Mouse (Mus musculus) stomach, embryonic 15.5 days (tissue): ENCODE results near the gene Kctd11. TPM values are rescaled to one million over a fixed set of nuclear protein-coding genes. Genes with fewer than 3 reads are reported as not detected.

Experiments
- ATAC-seq: fragments of 200-750 bp; cut with Nextera tagmentation; 2 replicates; pipeline ENCODE4 v1.8.0; 2017; ENCODE audit warnings: low read depth, moderate number of reproducible peaks, moderate TSS enrichment; ENCODE audit not compliant: insufficient read depth, low FRiP score
- H3K27ac ChIP-seq: fragments of 300-500 bp; sonication (generic); 2 replicates; pipeline ENCODE4 v1.5.1; 2015; ENCODE audit warnings: mild to moderate bottlenecking, inconsistent platforms
- H3K27me3 ChIP-seq: fragments of 300-500 bp; sonication (generic); replicated peaks from 2 replicates; pipeline ENCODE4 v1.6.1; 2015; ENCODE audit warnings: inconsistent platforms
- H3K36me3 ChIP-seq: fragments of 300-500 bp; sonication (generic); 2 replicates; pipeline ENCODE4 v1.6.1; 2015; ENCODE audit warnings: inconsistent platforms
- H3K4me1 ChIP-seq: fragments of 300-500 bp; sonication (generic); 2 replicates; pipeline ENCODE4 v1.6.1; 2015; ENCODE audit warnings: inconsistent platforms
- H3K4me2 ChIP-seq: fragments of 300-500 bp; sonication (generic); 2 replicates; pipeline ENCODE4 v1.6.1; 2015; ENCODE audit warnings: mild to moderate bottlenecking, inconsistent platforms
- H3K4me3 ChIP-seq: fragments of 300-500 bp; sonication (generic); replicated peaks from 2 replicates; pipeline ENCODE4 v1.5.1; 2015; ENCODE audit warnings: inconsistent platforms
- H3K9ac ChIP-seq: fragments of 300-500 bp; sonication (generic); 2 replicates; pipeline ENCODE4 v1.6.1; 2015; ENCODE audit warnings: inconsistent platforms
- H3K9me3 ChIP-seq: fragments of 300-500 bp; sonication (generic); 2 replicates; pipeline ENCODE4 v1.6.1; 2016; ENCODE audit warnings: inconsistent platforms
- WGBS: fragments of 180-500 bp; shearing (Covaris S2); methylation state at CpG from one replicate; pipeline ENCODE4 v1.1.7; 2015; 5-methylcytosine and 5-hydroxymethylcytosine counted together
- microRNA-seq: library from miRNA; unstranded; fragments of <30 nt; microRNA quantifications from one replicate; pipeline ENCODE4, GENCODE M21; 2016
- polyA plus RNA-seq: library from polyadenylated mRNA; unstranded; fragments of >200 nt; fragmentation: Nextera tagmentation; extraction: Ambion mirVana; gene quantifications from 2 replicates; pipeline ENCODE4 v1.2.1, GENCODE M21; 2015

The Kctd11 gene
- polyA plus RNA-seq, 1 experiment from 2014 or later, result 9.2 TPM

DNA sequence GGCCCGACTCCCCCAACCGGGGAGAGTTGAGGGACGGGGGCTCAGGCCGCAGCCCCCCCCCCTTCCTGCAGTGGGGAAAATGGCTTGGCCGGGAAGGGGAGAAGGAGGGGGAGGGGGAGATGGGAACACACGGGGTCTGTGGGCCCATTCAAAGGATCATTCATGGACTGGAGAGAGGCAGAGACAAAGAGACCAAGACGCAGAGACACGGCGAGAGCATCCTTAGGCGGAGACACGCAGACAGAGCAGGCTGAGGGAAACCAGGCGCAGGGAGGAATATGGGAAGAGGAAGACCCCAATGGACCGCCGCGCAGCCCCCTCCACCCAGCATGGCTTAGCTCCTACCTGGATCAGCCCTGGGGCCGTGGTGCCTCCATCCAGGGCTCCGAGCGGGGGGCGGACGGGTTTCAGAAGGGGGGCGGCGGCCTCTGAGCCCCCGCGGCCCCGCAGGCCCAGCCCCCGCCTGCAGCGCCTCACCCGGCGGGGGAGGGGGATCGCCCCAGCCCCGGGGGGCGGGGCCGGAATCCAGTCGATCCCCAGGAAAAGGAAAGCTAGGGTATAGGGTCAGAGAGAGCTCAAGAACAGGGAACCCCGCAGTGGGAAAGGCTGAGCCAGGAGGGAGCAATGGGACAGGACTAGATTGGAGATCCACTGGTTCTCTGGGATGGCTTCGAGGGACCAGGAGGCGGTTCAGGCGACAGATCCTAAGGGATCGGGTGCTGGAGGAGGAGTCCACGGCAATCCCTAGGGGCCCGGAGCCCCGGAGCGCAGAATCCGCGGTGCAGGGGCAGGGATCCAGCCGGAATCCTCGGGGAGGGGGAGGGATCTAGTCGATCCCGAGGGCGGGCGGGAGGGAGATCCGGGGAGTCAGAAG is 44.3 kb downstream of the Kctd11 start:
- Histone ChIP-seq H3K27me3 (peaks cover 3% of the 10 kb centered on the region; the same call in 1 of the 2 replicates), H3K9me3 (no peaks in the 10 kb centered on the region), H3K4me2 (peak overlapping the region; percentile 91), H3K9ac (peak overlapping the region; percentile 62), H3K4me3 (peak overlapping the region; percentile 77), H3K4me1 (peaks cover 37% of the 10 kb centered on the region), H3K36me3 (no peaks in the 10 kb centered on the region), H3K27ac (peak overlapping the region; percentile 91)
- ATAC-seq, result no peak
- WGBS, result 2% methylated on average over 40 of the region's 52 CpGs

DNA sequence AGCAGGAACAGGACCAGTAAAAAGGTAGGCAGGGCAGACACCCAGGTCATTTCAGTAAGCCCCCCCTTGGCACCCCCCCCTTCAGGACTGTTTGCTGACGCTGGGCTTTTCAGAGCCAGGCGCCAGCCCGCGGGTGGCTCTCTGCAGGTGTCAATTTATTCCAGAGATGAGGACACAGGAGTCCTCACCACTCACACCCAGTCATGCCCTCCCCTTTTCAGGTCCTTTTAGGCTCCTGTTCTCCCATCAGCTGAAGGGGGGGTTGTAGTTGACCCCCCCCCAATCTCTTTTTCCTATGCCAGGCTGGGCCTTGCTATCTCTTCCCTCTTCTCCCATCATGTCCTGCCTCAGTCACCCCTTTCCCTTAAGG is 45.3 kb downstream of the Kctd11 start:
- H3K9me3 ChIP-seq, result no peaks in the 10 kb centered on the region
- 28% methylated on average over 4 of the region's 4 CpGs for WGBS
- peak overlapping the region; percentile 77 for H3K4me3 ChIP-seq
- no peak for ATAC-seq
- no peaks in the 10 kb centered on the region for H3K36me3 ChIP-seq
- no peak overlapping the region for H3K27ac ChIP-seq
- peaks cover 37% of the 10 kb centered on the region for H3K4me1 ChIP-seq
- peak overlapping the region; percentile 91 for H3K4me2 ChIP-seq
- no peak overlapping the region for H3K9ac ChIP-seq
- peaks cover 3% of the 10 kb centered on the region; the same call in 1 of the 2 replicates for H3K27me3 ChIP-seq

DNA sequence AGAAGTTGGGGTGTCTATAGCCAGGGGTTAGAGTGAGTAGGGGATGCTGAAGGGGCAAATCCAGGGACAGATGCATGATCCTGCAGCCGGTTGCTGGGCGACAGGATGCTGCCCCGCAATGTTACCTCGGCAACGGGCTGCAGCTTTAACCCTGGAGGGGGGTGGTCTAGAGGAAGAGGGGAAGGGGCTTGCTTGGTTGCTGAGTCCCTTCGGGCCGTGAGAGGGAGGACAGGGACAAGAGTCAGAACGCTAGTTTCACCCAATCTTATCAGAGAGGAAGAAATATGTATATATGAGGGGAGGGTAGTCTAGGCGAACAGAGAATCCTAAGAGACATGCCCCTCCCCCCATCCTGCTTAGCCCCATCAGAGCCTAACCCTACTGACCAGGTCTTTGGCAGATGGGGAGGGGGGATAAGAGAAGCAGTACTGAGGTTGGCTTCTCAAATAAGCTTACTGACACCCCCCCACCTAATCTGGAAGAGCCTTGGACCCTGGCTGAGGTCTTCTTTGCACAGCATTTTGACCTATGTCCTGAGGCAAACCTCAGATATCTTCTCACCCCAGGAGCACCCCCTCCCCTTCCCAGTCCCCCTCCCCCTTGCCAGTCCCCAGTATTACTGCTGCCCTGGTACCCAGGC is 45.8 kb downstream of the Kctd11 start:
- Histone ChIP-seq H3K27ac (no peak overlapping the region), H3K4me2 (peak overlapping the region; percentile 91), H3K36me3 (no peaks in the 10 kb centered on the region), H3K9ac (no peak overlapping the region), H3K9me3 (no peaks in the 10 kb centered on the region), H3K4me1 (peaks cover 37% of the 10 kb centered on the region), H3K4me3 (peak overlapping the region; percentile 77), H3K27me3 (peaks cover 3% of the 10 kb centered on the region; the same call in 1 of the 2 replicates)
- no peak for ATAC-seq
- 23% methylated on average over 9 of the region's 9 CpGs for WGBS

DNA sequence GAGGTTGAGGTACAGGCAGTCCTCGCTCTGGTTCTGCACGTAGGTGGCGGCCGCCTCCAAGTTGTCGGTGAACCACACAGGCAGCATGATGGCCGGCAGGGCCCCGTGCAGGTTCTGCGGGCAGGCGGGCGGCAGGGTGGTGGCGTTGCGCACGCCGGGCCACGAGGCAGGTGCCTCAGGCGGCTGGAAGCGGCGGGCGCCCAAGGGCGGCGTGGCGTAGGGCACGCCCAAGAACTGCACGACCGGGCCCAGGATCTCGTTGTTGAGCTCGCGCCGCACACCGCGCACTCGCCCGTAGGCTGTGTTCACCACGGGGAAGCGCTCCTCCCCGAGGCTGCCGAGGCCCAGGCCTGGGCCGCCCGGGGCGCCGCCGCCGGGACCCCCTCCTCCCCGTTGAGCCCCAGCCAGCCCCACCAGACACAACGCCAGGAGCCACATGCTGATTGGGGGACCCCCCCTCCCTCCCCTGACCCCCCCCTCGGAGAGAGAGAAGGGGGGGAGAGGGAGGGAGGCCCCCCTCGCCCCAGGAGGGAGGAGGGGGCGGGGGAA is 47.1 kb downstream of the Kctd11 start:
- Histone ChIP-seq H3K4me1 (peaks cover 36% of the 10 kb centered on the region), H3K36me3 (no peaks in the 10 kb centered on the region), H3K27ac (no peak overlapping the region), H3K4me2 (peak overlapping the region; percentile 91), H3K9ac (0 out of 2 replicates have a peak overlapping the region, but pooled peaks have one; percentile 0), H3K9me3 (no peaks in the 10 kb centered on the region), H3K4me3 (peak overlapping the region; percentile 41), H3K27me3 (peaks cover 3% of the 10 kb centered on the region; the same call in 1 of the 2 replicates)
- WGBS, result 8% methylated on average over 42 of the region's 48 CpGs
- ATAC-seq, result no peak

DNA sequence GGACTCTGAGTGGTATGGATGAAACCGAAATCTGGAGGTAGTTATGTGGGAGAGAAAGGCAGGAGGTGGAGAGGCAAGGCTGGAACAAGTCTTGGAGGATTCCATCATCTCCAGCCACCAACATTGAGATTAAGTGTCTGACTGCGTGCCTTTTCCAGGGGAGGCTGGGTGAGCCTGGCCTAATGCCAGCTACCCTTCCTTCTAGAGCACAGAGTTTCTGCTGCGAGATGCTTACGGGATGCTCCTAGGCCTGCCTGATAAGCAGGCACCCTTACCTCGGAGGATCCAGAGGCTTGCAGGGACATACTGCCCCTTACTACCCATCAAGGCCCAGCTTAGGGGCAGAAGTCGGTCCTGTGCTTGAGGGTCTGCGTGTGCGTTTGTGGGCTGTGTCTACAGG is 47.7 kb downstream of the Kctd11 start:
- WGBS, result 60% methylated on average over 8 of the region's 8 CpGs
- peak overlapping the region; percentile 41 for H3K4me3 ChIP-seq
- peaks cover 33% of the 10 kb centered on the region for H3K4me1 ChIP-seq
- 0 out of 2 replicates have a peak overlapping the region, but pooled peaks have one; percentile 0 for H3K9ac ChIP-seq
- peak overlapping the region; percentile 91 for H3K4me2 ChIP-seq
- H3K9me3 ChIP-seq, result no peaks in the 10 kb centered on the region
- H3K27ac ChIP-seq, result no peak overlapping the region
- H3K27me3 ChIP-seq, result peaks cover 3% of the 10 kb centered on the region; the same call in 1 of the 2 replicates
- H3K36me3 ChIP-seq, result no peaks in the 10 kb centered on the region
- ATAC-seq, result no peak

DNA sequence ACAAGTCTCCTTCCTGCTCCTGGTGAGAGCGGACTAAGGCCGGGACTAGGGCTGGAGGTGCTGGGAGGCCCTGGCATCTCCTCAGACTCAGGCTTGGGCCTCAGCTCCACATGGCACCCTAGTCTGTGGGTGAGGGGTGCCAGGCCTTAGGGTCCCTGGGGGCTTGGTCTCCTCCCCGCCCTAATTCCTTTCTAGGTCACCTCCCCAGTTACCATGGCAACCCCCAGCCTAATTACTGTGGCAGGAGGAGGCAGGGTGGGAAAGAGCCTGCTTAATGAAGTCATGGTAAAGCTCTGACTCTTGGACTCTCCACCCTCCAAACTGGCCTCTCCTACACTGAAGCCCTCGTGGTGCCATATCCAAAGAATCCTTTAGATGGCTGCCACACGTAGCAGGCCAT is 52.4 kb downstream of the Kctd11 start:
- Histone ChIP-seq H3K4me3 (no peak overlapping the region), H3K36me3 (peaks cover 25% of the 10 kb centered on the region), H3K4me2 (no peak overlapping the region), H3K9me3 (no peaks in the 10 kb centered on the region), H3K27me3 (no peaks in the 10 kb centered on the region), H3K4me1 (peaks cover 9% of the 10 kb centered on the region), H3K9ac (no peak overlapping the region), H3K27ac (no peak overlapping the region)
- no peak for ATAC-seq
- 69% methylated on average over 5 of the region's 5 CpGs for WGBS

Small RNAs within 50 kb of the gene (microRNA-seq; reads per million reads assigned to microRNA genes)
- gene Mir6924, result not detected

Other genes starting within 250 kb of the Kctd11 start
- 21.0 and 27.0 TPM in 2 replicates for gene Fxr2, start 248.4 kb downstream of the Kctd11 start, polyA plus RNA-seq
- gene Sox15, start 226.1 kb downstream of the Kctd11 start, polyA plus RNA-seq, result 3.7 and 6.0 TPM in 2 replicates
- gene Mpdu1, start 218.8 kb downstream of the Kctd11 start, polyA plus RNA-seq, result 58.7 and 66.1 TPM in 2 replicates
- 15.5 and 16.3 TPM in 2 replicates for gene Cd68, start 215.3 kb downstream of the Kctd11 start, polyA plus RNA-seq
- 442 and 514 TPM in 2 replicates for gene Eif4a1, start 209.0 kb downstream of the Kctd11 start, polyA plus RNA-seq
- 69.1 and 74.5 TPM in 2 replicates for gene Senp3, start 199.3 kb downstream of the Kctd11 start, polyA plus RNA-seq
- 0.31 and 0.61 TPM in 2 replicates for gene Tnfsf13, start 195.6 kb downstream of the Kctd11 start, polyA plus RNA-seq
- gene Tnfsf12, start 185.6 kb downstream of the Kctd11 start, polyA plus RNA-seq, result 8.0 and 8.9 TPM in 2 replicates
- gene Tnfsfm13, start 185.3 kb downstream of the Kctd11 start, polyA plus RNA-seq, result 3.3 and 3.5 TPM in 2 replicates
- 21.0 and 25.8 TPM in 2 replicates for gene Polr2a, start 122.8 kb downstream of the Kctd11 start, polyA plus RNA-seq
- 0.12 TPM in 1 of 2 replicates, not detected in the other for gene Slc35g3, start 119.4 kb downstream of the Kctd11 start, polyA plus RNA-seq
- gene Zbtb4, start 115.5 kb downstream of the Kctd11 start, polyA plus RNA-seq, result 2.7 and 3.0 TPM in 2 replicates
- 5.1 and 6.0 TPM in 2 replicates for gene Chrnb1, start 85.5 kb downstream of the Kctd11 start, polyA plus RNA-seq
- gene Fgf11, start 79.5 kb downstream of the Kctd11 start, polyA plus RNA-seq, result 2.2 and 2.4 TPM in 2 replicates
- gene Tmem102, start 75.8 kb downstream of the Kctd11 start, polyA plus RNA-seq, result 19.9 and 20.4 TPM in 2 replicates
- not detected in 2 replicates for gene Gm39566, start 66.1 kb downstream of the Kctd11 start, polyA plus RNA-seq
- not detected in 2 replicates for gene Spem2, start 62.9 kb downstream of the Kctd11 start, polyA plus RNA-seq
- gene Spem1, start 59.2 kb downstream of the Kctd11 start, polyA plus RNA-seq, result not detected in 2 replicates
- gene Nlgn2, start 43.6 kb downstream of the Kctd11 start, polyA plus RNA-seq, result 6.3 and 7.4 TPM in 2 replicates
- gene Tmem256, start 42.9 kb downstream of the Kctd11 start, polyA plus RNA-seq, result 400 and 416 TPM in 2 replicates
- 80.8 and 81.3 TPM in 2 replicates for gene Plscr3, start 35.0 kb downstream of the Kctd11 start, polyA plus RNA-seq
- gene Tnk1, start 22.7 kb downstream of the Kctd11 start, polyA plus RNA-seq, result 12.9 and 15.4 TPM in 2 replicates
- not detected in 2 replicates for gene Tmem95, start 3.4 kb downstream of the Kctd11 start, polyA plus RNA-seq
- gene Acap1, start 14.1 kb upstream of the Kctd11 start, polyA plus RNA-seq, result 5.0 and 6.1 TPM in 2 replicates
- 7.5 and 10.4 TPM in 2 replicates for gene 2810408A11Rik, start 19.6 kb upstream of the Kctd11 start, polyA plus RNA-seq
- gene Neurl4, start 19.7 kb upstream of the Kctd11 start, polyA plus RNA-seq, result 7.2 and 8.0 TPM in 2 replicates
- 66.2 and 69.1 TPM in 2 replicates for gene Gps2, start 32.5 kb upstream of the Kctd11 start, polyA plus RNA-seq
- gene Eif5a, start 40.6 kb upstream of the Kctd11 start, polyA plus RNA-seq, result 1,591 and 1,597 TPM in 2 replicates
- 2.9 and 3.3 TPM in 2 replicates for gene Ybx2, start 54.4 kb upstream of the Kctd11 start, polyA plus RNA-seq
- gene Slc2a4, start 66.8 kb upstream of the Kctd11 start, polyA plus RNA-seq, result 26.3 and 28.9 TPM in 2 replicates
- 438 and 517 TPM in 2 replicates for gene Cldn7, start 83.4 kb upstream of the Kctd11 start, polyA plus RNA-seq
- 23.0 and 23.2 TPM in 2 replicates for gene Ctdnep1, start 99.8 kb upstream of the Kctd11 start, polyA plus RNA-seq
- gene Elp5, start 101.1 kb upstream of the Kctd11 start, polyA plus RNA-seq, result 92.9 and 99.4 TPM in 2 replicates
- gene Gabarap, start 109.7 kb upstream of the Kctd11 start, polyA plus RNA-seq, result 459 and 473 TPM in 2 replicates
- 59.4 and 61.8 TPM in 2 replicates for gene Phf23, start 114.4 kb upstream of the Kctd11 start, polyA plus RNA-seq
- gene Dvl2, start 119.2 kb upstream of the Kctd11 start, polyA plus RNA-seq, result 31.9 and 33.9 TPM in 2 replicates
- gene Acadvl, start 134.0 kb upstream of the Kctd11 start, polyA plus RNA-seq, result 84.8 and 95.4 TPM in 2 replicates
- 8.2 and 9.7 TPM in 2 replicates for gene Dlg4, start 135.5 kb upstream of the Kctd11 start, polyA plus RNA-seq
- gene Asgr1, start 172.7 kb upstream of the Kctd11 start, polyA plus RNA-seq, result 0.30 and 0.96 TPM in 2 replicates
- 0.81 and 0.85 TPM in 2 replicates for gene Asgr2, start 211.2 kb upstream of the Kctd11 start, polyA plus RNA-seq
- gene Mgl2, start 248.9 kb upstream of the Kctd11 start, polyA plus RNA-seq, result 0.50 and 1.0 TPM in 2 replicates